Mouse (Mus musculus) limb, embryonic 13.5 days (tissue): ENCODE data around the gene Cryge. TPM values are rescaled to one million over a fixed set of nuclear protein-coding genes. Genes with fewer than 3 reads are reported as not detected.
"Not testable (repeated sequence)": the region's sequence is repeated elsewhere in the genome, so short reads cannot be mapped to it uniquely, and the experiment has no call there.

Experiments used
- ATAC-seq: fragments of 200-750 bp; cut with Nextera tagmentation; 2 replicates; pipeline ENCODE4 v1.8.0; 2017; ENCODE audit warnings: low read depth, moderate number of reproducible peaks, moderate TSS enrichment; ENCODE audit not compliant: low FRiP score
- H3K27ac ChIP-seq: fragments of 300-500 bp; sonication (generic); 2 replicates; pipeline ENCODE4 v1.5.1; 2015; ENCODE audit warnings: inconsistent platforms, mild to moderate bottlenecking, moderate library complexity
- H3K27me3 ChIP-seq: fragments of 300-500 bp; sonication (generic); 2 replicates; pipeline ENCODE4 v1.6.1; 2015; ENCODE audit warnings: mild to moderate bottlenecking, inconsistent platforms
- H3K36me3 ChIP-seq: fragments of 300-500 bp; sonication (generic); 2 replicates; pipeline ENCODE4 v1.6.1; 2015; ENCODE audit warnings: inconsistent platforms, mild to moderate bottlenecking, moderate library complexity
- H3K4me1 ChIP-seq: fragments of 300-500 bp; sonication (generic); 2 replicates; pipeline ENCODE4 v1.6.1; 2015; ENCODE audit warnings: inconsistent platforms
- H3K4me2 ChIP-seq: fragments of 300-500 bp; sonication (generic); replicated peaks from 2 replicates; pipeline ENCODE4 v1.6.1; 2015; ENCODE audit warnings: inconsistent platforms, mild to moderate bottlenecking, moderate library complexity
- H3K4me3 ChIP-seq: fragments of 300-500 bp; sonication (generic); 2 replicates; pipeline ENCODE4 v1.5.1; 2015; ENCODE audit warnings: moderate library complexity, mild to moderate bottlenecking, inconsistent platforms
- H3K9ac ChIP-seq: fragments of 300-500 bp; sonication (generic); 2 replicates; pipeline ENCODE4 v1.6.1; 2015; ENCODE audit warnings: mild to moderate bottlenecking, inconsistent platforms
- H3K9me3 ChIP-seq: fragments of 300-500 bp; sonication (generic); 2 replicates; pipeline ENCODE4 v1.6.1; 2016; ENCODE audit warnings: inconsistent platforms
- WGBS: fragments of 180-500 bp; shearing (Covaris S2); methylation state at CpG from one replicate; pipeline ENCODE4 v1.1.7; 2015; 5-methylcytosine and 5-hydroxymethylcytosine counted together
- polyA plus RNA-seq: library from polyadenylated mRNA; unstranded; fragments of >200 nt; fragmentation: Nextera tagmentation; extraction: Ambion mirVana; gene quantifications from 2 replicates; pipeline ENCODE4 v1.2.1, GENCODE M21; 2015

Cryge gene
- polyA plus RNA-seq, result not detected in 2 replicates

- not testable (repeated sequence) for H3K4me3 ChIP-seq, ATAC-seq, H3K4me2 ChIP-seq, H3K9me3 ChIP-seq, H3K27me3 ChIP-seq, H3K4me1 ChIP-seq, H3K9ac ChIP-seq, H3K36me3 ChIP-seq, H3K27ac ChIP-seq
- WGBS, result 85% methylated on average over 10 of the region's 12 CpGs
Observed at GRCm38 (mm10) chr1:65050952-65051351, at the start of gene Cryge. Cryge (minus strand) TSS chr1:65051149.

- H3K4me2 ChIP-seq, result no peak overlapping the region
- H3K4me3 ChIP-seq, result no peak overlapping the region
- no peaks in the 10 kb centered on the region for H3K36me3 ChIP-seq
- no peaks in the 10 kb centered on the region for H3K27me3 ChIP-seq
- 85% methylated on average over 3 of the region's 3 CpGs for WGBS
- H3K9ac ChIP-seq, result no peak overlapping the region
- H3K4me1 ChIP-seq, result no peaks in the 10 kb centered on the region
- H3K9me3 ChIP-seq, result no peaks in the 10 kb centered on the region
- H3K27ac ChIP-seq, result no peak overlapping the region
- ATAC-seq, result no peak
Observed at GRCm38 (mm10) chr1:65096953-65097352, 46.0 kb upstream of the Cryge start.

- H3K4me2 ChIP-seq, result no peak overlapping the region
- H3K4me3 ChIP-seq, result no peak overlapping the region
- 87% methylated on average over 3 of the region's 3 CpGs for WGBS
- H3K9me3 ChIP-seq, result no peaks in the 10 kb centered on the region
- ATAC-seq, result no peak
- H3K9ac ChIP-seq, result no peak overlapping the region
- no peaks in the 10 kb centered on the region for H3K4me1 ChIP-seq
- no peak overlapping the region for H3K27ac ChIP-seq
- no peaks in the 10 kb centered on the region for H3K36me3 ChIP-seq
- H3K27me3 ChIP-seq, result no peaks in the 10 kb centered on the region
Observed at GRCm38 (mm10) chr1:65091566-65091965, 40.6 kb upstream of the Cryge start.

GRCm38 (mm10) chr1:65090370-65090769 lies 39.4 kb upstream of the Cryge start:
- Histone ChIP-seq H3K4me2 (no peak overlapping the region), H3K27me3 (no peaks in the 10 kb centered on the region), H3K27ac (no peak overlapping the region), H3K4me3 (no peak overlapping the region), H3K9me3 (no peaks in the 10 kb centered on the region), H3K4me1 (no peaks in the 10 kb centered on the region), H3K9ac (no peak overlapping the region), H3K36me3 (no peaks in the 10 kb centered on the region)
- WGBS, result 76% methylated on average over 2 of the region's 2 CpGs
- ATAC-seq, result no peak

- Histone ChIP-seq H3K4me2 (no peak overlapping the region), H3K9ac (no peak overlapping the region), H3K4me1 (no peaks in the 10 kb centered on the region), H3K36me3 (no peaks in the 10 kb centered on the region), H3K9me3 (no peaks in the 10 kb centered on the region), H3K27me3 (no peaks in the 10 kb centered on the region), H3K4me3 (no peak overlapping the region), H3K27ac (no peak overlapping the region)
- WGBS, result 80% methylated on average over 6 of the region's 6 CpGs
- ATAC-seq, result no peak
Observed at GRCm38 (mm10) chr1:65088567-65089356, 37.8 kb upstream of the Cryge start.

- Histone ChIP-seq H3K9ac (no peak within 1 kb of the TSS), H3K36me3 (no peaks in the 10 kb centered on the region), H3K4me3 (no peak within 1 kb of the TSS), H3K4me1 (peaks cover 4% of the 10 kb centered on the region), H3K9me3 (no peaks in the 10 kb centered on the region), H3K27ac (no peak within 1 kb of the TSS), H3K4me2 (no peak within 1 kb of the TSS), H3K27me3 (no peaks in the 10 kb centered on the region)
- WGBS, result 37% methylated on average over 7 of the region's 7 CpGs
- ATAC-seq, result no peak
Observed at GRCm38 (mm10) chr1:65082188-65082587, 31.2 kb upstream of the Cryge start, which contains the start of gene Crygb. Crygb (minus strand) TSS chr1:65082288.

- no peaks in the 10 kb centered on the region for H3K27me3 ChIP-seq
- H3K4me2 ChIP-seq, result no peak overlapping the region
- WGBS, result 16% methylated on average over 5 of the region's 5 CpGs
- no peak overlapping the region for H3K9ac ChIP-seq
- H3K27ac ChIP-seq, result no peak overlapping the region
- ATAC-seq, result no peak
- H3K4me1 ChIP-seq, result no peaks in the 10 kb centered on the region
- no peaks in the 10 kb centered on the region for H3K9me3 ChIP-seq
- no peak overlapping the region for H3K4me3 ChIP-seq
- H3K36me3 ChIP-seq, result no peaks in the 10 kb centered on the region
Observed at GRCm38 (mm10) chr1:65075607-65076006, 24.7 kb upstream of the Cryge start.

GRCm38 (mm10) chr1:65073589-65073988 lies 22.6 kb upstream of the Cryge start, which contains the start of gene Crygc:
Crygc (minus strand) TSS chr1:65073689.
- Histone ChIP-seq H3K27ac (no peak within 1 kb of the TSS), H3K4me2 (no peak within 1 kb of the TSS), H3K4me3 (no peak within 1 kb of the TSS), H3K9ac (no peak within 1 kb of the TSS), H3K4me1 (no peaks in the 10 kb centered on the region), H3K27me3 (no peaks in the 10 kb centered on the region), H3K9me3 (no peaks in the 10 kb centered on the region), H3K36me3 (no peaks in the 10 kb centered on the region)
- 81% methylated on average over 6 of the region's 6 CpGs for WGBS
- ATAC-seq, result no peak

- ATAC-seq, result no peak
- no peak overlapping the region for H3K4me3 ChIP-seq
- no peaks in the 10 kb centered on the region for H3K9me3 ChIP-seq
- H3K9ac ChIP-seq, result no peak overlapping the region
- H3K27ac ChIP-seq, result no peak overlapping the region
- H3K36me3 ChIP-seq, result no peaks in the 10 kb centered on the region
- H3K27me3 ChIP-seq, result no peaks in the 10 kb centered on the region
- no peak overlapping the region for H3K4me2 ChIP-seq
- H3K4me1 ChIP-seq, result no peaks in the 10 kb centered on the region
Observed at GRCm38 (mm10) chr1:65067842-65068241, 16.9 kb upstream of the Cryge start.

- WGBS, result 89% methylated on average over 15 of the region's 15 CpGs
- Histone ChIP-seq H3K4me2 (no peak overlapping the region), H3K4me3 (no peak overlapping the region), H3K27me3 (no peaks in the 10 kb centered on the region), H3K27ac (no peak overlapping the region), H3K36me3 (no peaks in the 10 kb centered on the region), H3K4me1 (no peaks in the 10 kb centered on the region), H3K9ac (no peak overlapping the region), H3K9me3 (no peaks in the 10 kb centered on the region)
- no peak for ATAC-seq
Observed at GRCm38 (mm10) chr1:65064201-65064600, 13.3 kb upstream of the Cryge start.

- H3K4me3 ChIP-seq, result no peak within 1 kb of the TSS
- H3K9ac ChIP-seq, result no peak within 1 kb of the TSS
- ATAC-seq, result no peak
- no peak within 1 kb of the TSS for H3K4me2 ChIP-seq
- 92% methylated on average over 8 of the region's 8 CpGs for WGBS
- H3K9me3 ChIP-seq, result no peaks in the 10 kb centered on the region
- H3K4me1 ChIP-seq, result no peaks in the 10 kb centered on the region
- no peak within 1 kb of the TSS for H3K27ac ChIP-seq
- H3K36me3 ChIP-seq, result no peaks in the 10 kb centered on the region
- no peaks in the 10 kb centered on the region for H3K27me3 ChIP-seq
Observed at GRCm38 (mm10) chr1:65063352-65063751, 12.4 kb upstream of the Cryge start, which contains the start of gene Crygd. Crygd (minus strand) TSS chr1:65063452.

GRCm38 (mm10) chr1:65052140-65052539 lies 1.2 kb upstream of the Cryge start:
- Histone ChIP-seq H3K27me3 (no peaks in the 10 kb centered on the region), H3K4me3 (no peak overlapping the region), H3K27ac (no peak overlapping the region), H3K4me1 (peaks cover 7% of the 10 kb centered on the region; the same call in 1 of the 2 replicates), H3K9ac (no peak overlapping the region), H3K9me3 (no peaks in the 10 kb centered on the region; the same call in 1 of the 2 replicates), H3K36me3 (no peaks in the 10 kb centered on the region), H3K4me2 (no peak overlapping the region)
- ATAC-seq, result no peak
- 34% methylated on average over 2 of the region's 2 CpGs for WGBS

GRCm38 (mm10) chr1:65051696-65052095 lies 747 bp upstream of the Cryge start:
- Histone ChIP-seq H3K27me3 (no peaks in the 10 kb centered on the region), H3K4me2 (no peak overlapping the region), H3K9me3 (no peaks in the 10 kb centered on the region; the same call in 1 of the 2 replicates), H3K4me3 (no peak overlapping the region), H3K36me3 (no peaks in the 10 kb centered on the region), H3K27ac (no peak overlapping the region), H3K4me1 (peaks cover 7% of the 10 kb centered on the region; the same call in 1 of the 2 replicates), H3K9ac (no peak overlapping the region)
- ATAC-seq, result no peak
- 58% methylated on average over 7 of the region's 7 CpGs for WGBS
